ENCODE assay signal across 27 mouse cellular contexts in the genomic region with DNA sequence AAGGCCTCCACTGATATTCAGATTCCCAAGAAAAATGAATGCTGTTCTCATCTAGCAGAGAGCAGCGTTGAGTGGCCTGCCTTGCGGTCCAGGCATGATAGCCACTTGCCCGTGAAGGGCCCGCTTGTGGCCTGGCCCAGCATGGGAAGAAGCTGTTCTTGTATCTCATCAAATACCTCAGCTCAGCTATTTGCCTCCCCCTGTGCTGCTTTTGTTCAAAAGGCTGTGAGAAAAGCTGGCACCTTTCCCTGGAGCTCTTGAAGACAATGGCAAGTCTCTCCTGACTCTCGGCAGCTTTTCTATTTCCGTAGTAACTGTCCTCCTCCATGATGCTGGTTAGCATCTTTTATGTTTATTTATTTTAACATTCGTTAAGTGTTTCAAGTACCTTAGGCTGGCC.
A peak's percentile ranks its signal among the peaks of the same experiment; 100 is the strongest.
DNase-seq lines count a peak whose midpoint lies in the region; ATAC-seq and TF ChIP-seq lines count a peak whose summit lies in the region.
"Had no signal": no experiment of that assay in that cellular context is flagged by ENCODE, and none has a peak within 500 bp of the region (broad histone marks: within the 10 kb centered on the region; RNA-seq: fewer than 3 reads in every experiment).

No protein-coding gene starts in this region.

- TF ChIP-seq CTCF in kidney, adult 2 months (conservative IDR thresholded peaks at IDR 0.05; ENCODE audit: insufficient read depth, insufficient read length, low read depth, low read length): no peak

- WGBS in kidney, adult 2 months: 85% methylated on average over 7 of the region's 7 CpGs
- whole genome bisulfite sequencing in midbrain, embryonic 14.5 days: 48% methylated on average over 7 of the region's 7 CpGs
- 64% methylated on average over 7 of the region's 7 CpGs for WGBS in midbrain, embryonic 11.5 days

- 0 out of 2 replicates have a peak, but pooled peaks cover 4% of the 10 kb centered on the region for H3K4me1 ChIP-seq in kidney, adult 2 months (ENCODE audit: control insufficient read depth, insufficient read depth, low read length)
- 0 out of 2 replicates have a peak, but pooled peaks cover 3% of the 10 kb centered on the region for H3K4me1 ChIP-seq in midbrain, embryonic 14.5 days (ENCODE audit: control insufficient read depth, insufficient read depth, low read length)
- peaks cover 4% of the 10 kb centered on the region for H3K4me1 ChIP-seq in midbrain, embryonic 11.5 days (ENCODE audit: control insufficient read depth, insufficient read depth, low read length)

- ATAC-seq in midbrain, embryonic 14.5 days (ENCODE audit: low FRiP score, low TSS enrichment): no peak
- no peak for ATAC-seq in midbrain, embryonic 11.5 days (ENCODE audit: low FRiP score)
- ATAC-seq: CD4-positive, CD25-positive, alpha-beta regulatory T cell, adult 4 months; inflammation-experienced regulatory T-cells, adult 6 months; liver, embryonic 12.5 days; liver, postnatal 0 days had no signal

- H3K27ac ChIP-seq in kidney, adult 2 months (ENCODE audit: insufficient read depth, low read depth, low read length): no peak overlapping the region
- H3K27ac ChIP-seq in midbrain, embryonic 14.5 days (replicated peaks; ENCODE audit: low read depth, low read length): no peak overlapping the region
- no peak overlapping the region for H3K27ac ChIP-seq in midbrain, embryonic 11.5 days (ENCODE audit: low read depth, low read length)
- H3K27ac ChIP-seq: heart, adult 2 months; hindbrain, embryonic 10.5 days; hindbrain, embryonic 15.5 days; liver, embryonic 12.5 days; midbrain, embryonic 10.5 days; neural tube, embryonic 12.5 days had no signal

- no peak overlapping the region for H3K9ac ChIP-seq in midbrain, embryonic 14.5 days (replicated peaks; ENCODE audit: low read length)
- no peak overlapping the region for H3K9ac ChIP-seq in midbrain, embryonic 11.5 days (ENCODE audit: low read length)
- H3K9ac ChIP-seq: hindbrain, embryonic 15.5 days; liver, embryonic 12.5 days; liver, postnatal 0 days; neural tube, embryonic 12.5 days had no signal

- no peaks in the 10 kb centered on the region for H3K9me3 ChIP-seq in midbrain, embryonic 14.5 days (ENCODE audit: control insufficient read depth, low read length)
- H3K9me3 ChIP-seq in midbrain, embryonic 11.5 days (ENCODE audit: control insufficient read depth, low read length): no peaks in the 10 kb centered on the region
- H3K9me3 ChIP-seq: hindbrain, embryonic 10.5 days; hindbrain, embryonic 15.5 days; liver, embryonic 12.5 days; midbrain, embryonic 10.5 days; neural tube, embryonic 12.5 days had no signal

- DNase-seq in kidney, adult 2 months: peak; percentile 28
- DNase-seq in kidney, postnatal 36 days: no peak
- DNase-seq in midbrain, embryonic 14.5 days: peak; percentile 18
- DNase-seq in midbrain, embryonic 11.5 days (ENCODE audit: low spot score, missing footprints): no peak
- DNase-seq in brain, adult 2 months (ENCODE audit: low read depth, low spot score): peak; percentile 50
- no peak for DNase-seq in thymus, postnatal 36 days
- no peak for DNase-seq in gastrocnemius, postnatal 4 days (ENCODE audit: low spot score in 2 of 2)
- DNase-seq: adrenal gland, postnatal 25 days; cerebellum, adult 2 months; cerebellum, postnatal 14 days; gastrocnemius, postnatal 14 days; heart, adult 2 months; heart, postnatal 14 days; kidney, adult 11 months; layer of hippocampus, postnatal 36 days; left cerebral cortex, postnatal 4 days; liver, postnatal 0 days; right cerebral cortex, postnatal 14 days had no signal

- H3K4me3 ChIP-seq in kidney, adult 2 months (ENCODE audit: insufficient read depth, low read depth, low read length): no peak overlapping the region
- H3K4me3 ChIP-seq in midbrain, embryonic 14.5 days (replicated peaks; ENCODE audit: low read depth, low read length): no peak overlapping the region
- no peak overlapping the region for H3K4me3 ChIP-seq in midbrain, embryonic 11.5 days (ENCODE audit: low read depth, low read length)
- H3K4me3 ChIP-seq: erythroblast, embryonic 14.5 days; heart, adult 2 months; hindbrain, embryonic 10.5 days; hindbrain, embryonic 15.5 days; liver, embryonic 12.5 days; midbrain, embryonic 10.5 days; myocyte; neural tube, embryonic 12.5 days had no signal

- no peaks in the 10 kb centered on the region for H3K36me3 ChIP-seq in kidney, adult 2 months (ENCODE audit: control insufficient read depth, insufficient read depth, low read length)
- no peaks in the 10 kb centered on the region for H3K36me3 ChIP-seq in midbrain, embryonic 14.5 days (ENCODE audit: control insufficient read depth, insufficient read depth, low read length)
- no peaks in the 10 kb centered on the region for H3K36me3 ChIP-seq in midbrain, embryonic 11.5 days (ENCODE audit: control insufficient read depth, insufficient read depth, low read length)
- H3K36me3 ChIP-seq: hindbrain, embryonic 10.5 days; hindbrain, embryonic 15.5 days; liver, embryonic 12.5 days; midbrain, embryonic 10.5 days; neural tube, embryonic 12.5 days had no signal

- H3K4me2 ChIP-seq in midbrain, embryonic 14.5 days (ENCODE audit: low read length): no peak overlapping the region
- H3K4me2 ChIP-seq in midbrain, embryonic 11.5 days: no peak overlapping the region
- H3K4me2 ChIP-seq: hindbrain, embryonic 15.5 days; liver, embryonic 12.5 days; neural tube, embryonic 12.5 days had no signal

- no peaks in the 10 kb centered on the region for H3K27me3 ChIP-seq in kidney, adult 2 months (replicated peaks; ENCODE audit: control insufficient read depth, insufficient read depth, low read length)
- H3K27me3 ChIP-seq in midbrain, embryonic 14.5 days (ENCODE audit: control insufficient read depth, insufficient read depth, low read length): no peaks in the 10 kb centered on the region
- no peaks in the 10 kb centered on the region for H3K27me3 ChIP-seq in midbrain, embryonic 11.5 days (ENCODE audit: control insufficient read depth, insufficient read depth, low read length)
- H3K27me3 ChIP-seq: hindbrain, embryonic 15.5 days; liver, embryonic 12.5 days; neural tube, embryonic 12.5 days had no signal

- TF ChIP-seq POLR2A in kidney, adult 2 months (IDR thresholded peaks at IDR 0.05; ENCODE audit: low read depth, low read length): no peak

Comparison
In these comparisons a context has a peak if more than half of its experiments do, and no peak if none do; other contexts are left out.
1. DNase-seq: peak in kidney, adult 2 months (single experiment), midbrain, embryonic 14.5 days (single experiment) and brain, adult 2 months (single experiment); none in kidney, postnatal 36 days (0 of 2), midbrain, embryonic 11.5 days (single experiment), thymus, postnatal 36 days (0 of 2) and gastrocnemius, postnatal 4 days (0 of 2).